Mouse (Mus musculus) olfactory bulb, adult 2 months (tissue): ENCODE results near the gene Dppa1. TPM values are rescaled to one million over a fixed set of nuclear protein-coding genes. Genes with fewer than 3 reads are reported as not detected.
"Not testable (repeated sequence)": the region's sequence is repeated elsewhere in the genome, so short reads cannot be mapped to it uniquely, and the experiment has no call there.

Experiments used
- H3K27ac ChIP-seq: fragments of 200-500 bp; 2 replicates; pipeline ENCODE4 v1.5.1; 2012; ENCODE audit warnings: low read depth, low read length; ENCODE audit not compliant: insufficient read depth
- H3K4me1 ChIP-seq: fragments of 200-500 bp; 2 replicates; pipeline ENCODE4 v1.6.1; 2012; ENCODE audit warnings: low read length; ENCODE audit not compliant: control insufficient read depth, insufficient read depth
- H3K4me3 ChIP-seq: fragments of 200-500 bp; 2 replicates; pipeline ENCODE4 v1.5.1; 2012; ENCODE audit warnings: mild to moderate bottlenecking, low read depth, low read length, moderate library complexity; ENCODE audit not compliant: insufficient read depth
- CTCF ChIP-seq: fragments of 200-500 bp; IDR thresholded peaks from 2 replicates; pipeline ENCODE4 v1.5.1; 2012; ENCODE audit warnings: low read depth, mild to moderate bottlenecking, low read length, moderate library complexity; ENCODE audit not compliant: insufficient read depth
- POLR2A ChIP-seq: fragments of 200-500 bp; IDR thresholded peaks from 2 replicates; pipeline ENCODE4 v1.6.1; 2012; ENCODE audit warnings: mild to moderate bottlenecking, low read depth, low read length, moderate library complexity; ENCODE audit not compliant: insufficient read depth
- WGBS: fragments of 180-500 bp; shearing (Covaris S2); methylation state at CpG from one replicate; pipeline ENCODE4 v1.1.7; 2018; 5-methylcytosine and 5-hydroxymethylcytosine counted together
- polyA plus RNA-seq: library from polyadenylated mRNA; stranded (reverse); fragments of >200 nt; gene quantifications from 2 replicates; pipeline ENCODE4 v1.2.4, GENCODE M21; 2012; ENCODE audit warnings: low replicate concordance; ENCODE audit not compliant: missing spikeins, insufficient read depth, insufficient read length

The Dppa1 gene
- not detected in 2 replicates for polyA plus RNA-seq

DNA sequence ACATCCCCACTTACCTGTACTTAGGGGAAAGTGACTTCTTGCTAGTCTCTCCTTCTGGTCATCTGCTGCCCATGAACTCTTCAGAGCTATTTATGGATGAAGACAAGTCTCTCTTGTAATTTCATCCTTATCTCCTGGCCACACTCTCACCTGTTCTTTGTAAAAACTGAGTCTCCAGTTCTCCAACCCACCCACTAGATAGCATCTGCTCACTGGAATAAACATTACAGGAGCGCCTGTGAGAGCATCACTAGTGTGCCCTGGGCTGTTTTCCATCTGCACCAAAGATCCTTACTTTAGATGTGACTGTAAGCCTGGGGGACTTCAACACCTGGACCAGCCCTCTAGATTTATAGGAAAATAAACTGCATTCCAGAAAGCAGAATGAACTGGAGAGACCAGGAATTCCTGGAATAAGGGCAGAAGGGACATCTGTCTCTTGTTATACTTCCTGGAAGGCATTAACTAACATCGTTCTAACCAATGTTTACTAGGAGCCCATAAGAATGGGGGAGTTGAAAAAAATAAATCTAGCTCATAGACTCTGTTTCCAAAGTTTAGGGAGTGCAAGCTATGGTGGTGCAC is at the start of gene Dppa1:
Dppa1 (minus strand) TSS at position 51 of the 585 bp plus-strand sequence.
- H3K4me1 ChIP-seq: no peaks in the 10 kb centered on the region
- TF ChIP-seq POLR2A: no peak
- TF ChIP-seq CTCF: no peak
- 83% methylated on average over 2 of the region's 2 CpGs for WGBS
- H3K27ac ChIP-seq: no peak within 1 kb of the TSS
- no peak within 1 kb of the TSS for H3K4me3 ChIP-seq

DNA sequence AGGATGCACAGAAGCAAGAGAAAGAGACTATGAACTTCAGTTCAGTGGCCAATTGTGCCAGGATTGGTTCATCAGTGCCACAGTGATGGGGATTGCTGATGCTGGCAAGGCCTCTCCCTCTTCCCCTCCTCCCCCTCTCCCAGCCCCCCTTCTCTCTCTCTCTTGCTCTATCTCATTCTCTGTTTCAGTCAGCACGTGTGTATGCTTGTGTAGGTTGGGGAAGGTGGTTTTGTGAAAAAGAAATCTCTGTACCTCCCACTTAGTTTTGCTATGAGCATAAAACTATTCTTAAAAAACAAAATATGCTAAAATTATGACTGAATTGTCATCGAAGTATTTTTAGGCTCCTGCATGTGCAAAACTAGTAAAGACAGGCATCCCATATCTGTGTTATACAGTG is 38.9 kb upstream of the Dppa1 start:
- Histone ChIP-seq H3K27ac (no peak overlapping the region), H3K4me1 (no peaks in the 10 kb centered on the region), H3K4me3 (no peak overlapping the region)
- WGBS: 86% methylated on average over 2 of the region's 2 CpGs
- TF ChIP-seq POLR2A (no peak), CTCF (no peak)

DNA sequence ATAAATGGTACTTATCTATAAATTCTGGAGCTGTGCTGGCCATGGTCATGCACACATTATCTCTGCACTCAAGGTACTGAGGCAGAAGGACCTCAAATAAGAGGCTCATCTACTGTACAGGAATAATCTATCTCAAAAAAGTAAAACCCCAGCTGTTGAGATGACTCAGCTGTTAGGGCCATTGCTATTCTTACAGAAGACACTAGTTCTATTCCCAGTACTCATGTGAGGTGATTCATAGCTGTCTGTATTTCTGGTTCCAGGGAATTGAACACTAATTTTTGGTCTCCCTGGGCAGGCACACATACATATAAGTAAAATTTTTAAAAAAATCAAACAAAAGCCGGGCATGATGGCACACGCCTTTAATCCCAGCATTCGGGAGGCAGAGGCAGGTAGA is 38.0 kb upstream of the Dppa1 start:
- no peak overlapping the region for H3K4me3 ChIP-seq
- no peak for TF ChIP-seq POLR2A
- no peak for TF ChIP-seq CTCF
- 96% methylated on average over 3 of the region's 3 CpGs for WGBS
- no peak overlapping the region for H3K27ac ChIP-seq
- no peaks in the 10 kb centered on the region for H3K4me1 ChIP-seq

DNA sequence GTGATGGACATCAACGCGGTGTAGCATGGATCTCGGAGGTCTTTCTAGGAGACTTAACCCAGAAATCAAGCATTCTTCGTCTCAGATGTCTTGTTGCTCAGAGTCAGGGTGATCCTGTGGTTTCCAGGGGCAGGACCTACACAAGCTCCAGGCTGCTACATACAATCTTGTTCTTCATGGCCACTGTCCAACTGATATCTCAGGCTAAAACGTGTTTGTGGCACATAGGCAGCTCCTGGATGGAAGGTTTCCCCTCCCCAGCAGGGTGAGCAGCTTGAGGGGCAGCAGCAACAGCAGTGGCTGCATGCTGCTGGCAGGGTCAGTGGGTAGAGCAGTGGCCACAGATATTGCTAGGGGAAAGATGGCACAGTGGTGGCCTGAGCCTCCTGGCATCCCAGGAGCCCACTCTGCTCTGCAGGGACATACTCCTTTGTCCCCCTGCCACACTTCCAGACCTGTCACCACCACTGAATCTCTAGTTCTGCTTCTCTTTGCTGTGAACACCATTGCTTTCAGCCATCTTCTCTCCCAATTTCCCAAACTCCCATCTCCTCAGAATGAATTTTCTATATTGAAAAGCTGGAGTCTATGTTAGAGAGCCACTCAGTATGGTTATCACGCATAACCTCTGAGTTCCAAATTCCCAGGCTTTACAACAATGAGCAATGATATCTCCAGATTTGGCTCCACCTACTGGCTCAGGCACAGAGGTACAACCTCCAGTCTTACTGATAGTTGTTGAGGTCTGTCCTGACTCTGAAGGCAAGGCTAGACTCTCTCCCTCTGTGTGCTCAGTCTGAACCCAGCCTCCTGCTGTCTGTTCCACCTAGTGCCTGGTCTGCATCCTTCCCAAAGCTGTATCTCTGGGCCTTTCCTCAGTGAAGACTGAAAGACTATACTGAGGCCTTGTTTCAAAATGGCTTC is 36.8 kb upstream of the Dppa1 start:
- no peak for TF ChIP-seq POLR2A
- TF ChIP-seq CTCF: no peak
- H3K4me3 ChIP-seq: no peak overlapping the region
- no peaks in the 10 kb centered on the region for H3K4me1 ChIP-seq
- no peak overlapping the region for H3K27ac ChIP-seq
- 74% methylated on average over 6 of the region's 6 CpGs for WGBS

DNA sequence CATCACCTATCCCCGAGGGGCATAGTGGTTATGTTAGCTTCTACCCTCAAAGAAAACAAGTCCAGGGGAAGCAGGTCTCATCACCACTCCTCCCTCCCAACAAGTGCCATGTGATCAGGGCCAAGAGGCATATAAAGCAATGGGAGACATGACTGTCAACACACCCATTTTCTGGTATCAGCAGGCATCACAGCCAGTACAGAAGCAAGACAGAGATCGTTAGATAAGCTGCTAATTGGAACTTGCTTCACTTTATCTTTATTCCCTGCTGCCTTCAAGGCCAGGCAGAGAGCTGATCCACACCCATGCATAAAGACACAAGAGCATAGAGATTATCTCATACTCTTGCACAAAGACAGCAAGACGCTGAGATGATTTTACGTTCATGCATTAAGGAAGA is 34.2 kb upstream of the Dppa1 start:
- 57% methylated on average over 4 of the region's 4 CpGs for WGBS
- no peak overlapping the region for H3K27ac ChIP-seq
- no peak overlapping the region for H3K4me3 ChIP-seq
- no peaks in the 10 kb centered on the region for H3K4me1 ChIP-seq
- TF ChIP-seq CTCF (no peak), POLR2A (no peak)

DNA sequence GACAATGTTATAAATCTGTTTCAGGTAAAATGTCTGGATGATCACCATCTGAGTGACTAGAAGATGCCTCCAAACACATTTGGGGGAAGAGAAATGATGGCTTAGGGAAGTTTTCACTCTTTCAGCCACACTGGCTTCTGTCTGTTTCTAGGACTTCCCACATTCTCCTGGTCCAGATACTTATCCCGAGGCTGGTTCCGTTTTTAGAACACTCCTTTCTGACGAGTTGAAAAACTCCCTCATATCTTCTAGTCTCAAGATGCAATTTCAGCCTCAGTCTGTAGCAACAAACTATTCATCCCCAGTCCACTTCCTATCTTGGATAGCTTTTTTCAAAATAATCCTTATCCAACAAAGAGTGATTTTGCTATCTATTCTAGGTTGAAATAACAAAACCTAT is 23.4 kb upstream of the Dppa1 start:
- WGBS: 82% methylated on average over 3 of the region's 3 CpGs
- H3K4me1 ChIP-seq: no peaks in the 10 kb centered on the region
- no peak overlapping the region for H3K27ac ChIP-seq
- H3K4me3 ChIP-seq: no peak overlapping the region
- TF ChIP-seq CTCF (no peak), POLR2A (no peak)

DNA sequence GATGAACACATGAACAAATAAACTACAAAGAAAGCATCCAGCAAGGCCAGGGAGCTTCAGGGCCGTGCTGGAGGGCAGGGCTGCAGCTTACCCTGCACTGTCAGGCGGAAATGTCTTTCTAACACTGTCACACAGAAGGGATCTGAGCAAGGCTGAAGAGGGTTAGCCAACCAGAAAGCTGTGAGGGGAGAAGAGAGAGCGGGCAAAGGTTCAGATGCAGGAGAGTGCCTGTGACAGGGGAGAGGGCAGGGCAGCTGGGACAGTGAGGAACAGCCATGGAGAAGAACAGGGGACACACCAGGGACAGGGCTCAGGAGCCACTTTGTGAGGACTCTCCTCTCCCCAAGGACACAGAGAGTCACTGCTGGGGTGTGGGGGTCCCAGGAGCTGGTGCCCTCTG is 20.6 kb upstream of the Dppa1 start:
- H3K4me3 ChIP-seq, H3K4me1 ChIP-seq, H3K27ac ChIP-seq: not testable (repeated sequence)
- 62% methylated on average over 3 of the region's 3 CpGs for WGBS

DNA sequence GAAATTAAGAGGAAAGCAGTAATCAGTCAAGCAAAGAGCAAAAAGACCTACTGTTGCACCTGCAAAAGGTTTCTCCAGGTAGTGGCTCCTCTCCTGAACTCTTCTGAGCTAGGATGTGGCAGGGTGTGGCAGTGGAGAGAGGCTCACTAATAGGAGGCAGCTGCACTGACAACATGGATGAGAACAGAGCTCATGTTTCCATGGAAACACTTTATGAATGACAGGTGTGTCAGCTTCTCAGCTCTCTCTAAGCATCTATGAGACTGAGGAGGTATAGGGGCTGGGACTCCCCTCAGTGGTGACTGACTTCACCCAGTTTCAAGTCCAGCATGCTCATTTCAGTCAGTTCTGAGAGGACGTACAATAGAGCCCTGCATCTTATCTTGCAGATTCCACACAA is 15.8 kb upstream of the Dppa1 start:
- Histone ChIP-seq H3K27ac (no peak overlapping the region), H3K4me1 (no peaks in the 10 kb centered on the region), H3K4me3 (no peak overlapping the region)
- 88% methylated on average over 1 of the region's 1 CpGs for WGBS
- TF ChIP-seq CTCF (no peak), POLR2A (no peak)

DNA sequence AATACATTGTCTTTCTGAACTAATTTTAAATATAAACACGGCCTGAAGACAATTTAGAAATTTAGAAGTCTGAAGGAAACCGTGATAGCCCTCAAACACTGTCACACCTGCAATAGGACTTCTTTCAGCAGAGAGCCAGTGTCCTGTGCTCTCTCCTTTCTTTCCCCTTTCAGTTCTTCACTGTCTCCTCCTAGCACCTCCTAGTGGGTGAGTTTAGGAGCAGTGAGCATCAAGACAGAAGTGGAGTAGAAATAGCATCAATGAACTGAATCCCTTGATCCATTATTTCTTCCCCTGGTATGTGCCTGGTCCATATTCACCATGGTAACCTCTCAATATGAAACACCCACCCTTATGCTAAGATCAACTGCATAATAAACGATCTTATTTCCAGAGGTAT is 7.5 kb upstream of the Dppa1 start:
- TF ChIP-seq CTCF (no peak), POLR2A (no peak)
- Histone ChIP-seq H3K4me1 (no peaks in the 10 kb centered on the region), H3K27ac (no peak overlapping the region), H3K4me3 (no peak overlapping the region)
- WGBS: 85% methylated on average over 3 of the region's 3 CpGs

DNA sequence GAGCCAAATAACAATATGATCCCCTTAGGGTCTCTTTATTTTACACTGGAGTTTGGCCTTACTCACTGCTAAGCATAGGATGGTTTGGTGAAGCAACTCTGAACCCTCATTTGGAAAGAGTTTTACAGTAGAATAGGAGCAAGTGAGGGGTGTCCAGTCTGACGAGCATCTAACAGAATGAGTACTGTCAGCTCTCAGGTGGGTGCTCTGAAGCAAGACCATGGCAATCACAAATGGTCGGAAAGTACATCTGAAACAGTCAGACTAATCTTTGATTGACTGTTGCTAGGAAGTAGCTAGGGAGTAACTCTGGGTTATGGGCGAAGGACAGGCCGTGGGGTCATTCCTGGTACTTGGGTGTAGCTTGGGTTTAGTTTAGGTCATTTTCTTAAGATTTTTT is 6.5 kb upstream of the Dppa1 start:
- WGBS: 92% methylated on average over 4 of the region's 4 CpGs
- not testable (repeated sequence) for H3K4me3 ChIP-seq, H3K27ac ChIP-seq, H3K4me1 ChIP-seq
